Mouse (Mus musculus): ENCODE measurements around the gene Tcp11.
A peak's percentile ranks its signal among the peaks of the same experiment; 100 is the strongest.

DNA sequence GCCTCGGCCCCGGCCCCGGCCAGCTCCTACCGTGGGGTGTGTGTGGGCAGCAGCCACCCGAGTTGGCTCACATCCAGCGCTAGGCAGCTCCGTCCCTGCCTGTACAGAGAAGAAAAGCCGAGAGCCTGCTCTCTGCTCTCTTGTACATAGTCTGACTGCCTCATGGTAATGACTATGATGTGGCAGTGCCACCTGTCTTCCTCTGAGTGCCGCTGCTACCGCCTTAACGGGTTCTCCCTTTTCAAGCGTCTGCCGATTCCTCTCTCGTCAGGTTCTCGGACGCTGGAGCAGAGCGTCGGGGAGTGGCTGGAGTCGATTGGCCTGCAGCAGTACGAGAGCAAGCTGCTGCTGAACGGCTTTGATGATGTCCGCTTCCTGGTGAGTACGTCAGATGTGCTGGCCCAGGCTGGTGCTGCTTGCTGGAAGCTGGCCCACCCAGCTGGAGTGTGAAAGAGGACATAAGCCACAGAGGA, 38.1 kb downstream of the Tcp11 start:
- TF ChIP-seq CTCF (IDR thresholded peaks at IDR 0.05; ENCODE audit: low read depth) (peak; percentile 63), EP300 (optimal IDR thresholded peaks at IDR 0.05) (no peak)
